Comparison of ENCODE assay signal across 25 mouse cellular contexts in genomic region chr1:124584620-124585019, GRCm38 (mm10).
DNase-seq lines count a peak whose midpoint lies in the region; ATAC-seq and TF ChIP-seq lines count a peak whose summit lies in the region.
"Had no signal": no experiment of that assay in that cellular context is flagged by ENCODE, and none has a peak within 500 bp of the region (broad histone marks: within the 10 kb centered on the region; RNA-seq: fewer than 3 reads in every experiment).

No protein-coding gene starts in this region.

- no peaks in the 10 kb centered on the region for H3K9me3 ChIP-seq in stomach, postnatal 0 days (ENCODE audit: control insufficient read depth, low read length)
- H3K9me3 ChIP-seq in hindbrain, embryonic 10.5 days, result no peaks in the 10 kb centered on the region

- no peaks in the 10 kb centered on the region for H3K27me3 ChIP-seq in C2C12 (ENCODE audit: control insufficient read depth, insufficient read depth, insufficient read length)
- H3K27me3 ChIP-seq in stomach, postnatal 0 days (ENCODE audit: control insufficient read depth, insufficient read depth, low read length), result no peaks in the 10 kb centered on the region
- no peaks in the 10 kb centered on the region for H3K27me3 ChIP-seq in hindbrain, embryonic 10.5 days (ENCODE audit: insufficient read depth, poor library complexity, severe bottlenecking)
- H3K27me3 ChIP-seq: CH12.LX, Patski had no signal

- H3K4me1 ChIP-seq in stomach, postnatal 0 days (replicated peaks; ENCODE audit: control insufficient read depth, insufficient read depth), result no peaks in the 10 kb centered on the region
- H3K4me1 ChIP-seq in hindbrain, embryonic 10.5 days (replicated peaks), result no peaks in the 10 kb centered on the region

- H3K4me3 ChIP-seq in C2C12 (ENCODE audit: insufficient read depth, poor library complexity, severe bottlenecking), result no peak overlapping the region
- H3K4me3 ChIP-seq in stomach, postnatal 0 days (ENCODE audit: low read depth, low read length), result no peak overlapping the region
- H3K4me3 ChIP-seq in hindbrain, embryonic 10.5 days, result no peak overlapping the region

- no peaks in the 10 kb centered on the region for H3K79me3 ChIP-seq in C2C12 (ENCODE audit: low read depth)

- H3K36me3 ChIP-seq in C2C12 (ENCODE audit: control insufficient read depth, insufficient read depth), result no peaks in the 10 kb centered on the region
- no peaks in the 10 kb centered on the region for H3K36me3 ChIP-seq in stomach, postnatal 0 days (ENCODE audit: control insufficient read depth, insufficient read depth, low read length)
- no peaks in the 10 kb centered on the region for H3K36me3 ChIP-seq in hindbrain, embryonic 10.5 days
- H3K36me3 ChIP-seq: G1E had no signal

- WGBS in stomach, postnatal 0 days, result 71% methylated on average over 1 of the region's 1 CpGs
- 86% methylated on average over 1 of the region's 1 CpGs for WGBS in hindbrain, embryonic 10.5 days

- H3ac ChIP-seq in C2C12 (ENCODE audit: control insufficient read depth, insufficient read length, low read depth), result no peak overlapping the region

- H3K9ac ChIP-seq in stomach, postnatal 0 days (ENCODE audit: low read length), result no peak overlapping the region

- peak; percentile 14 for DNase-seq in 416B (ENCODE audit: low read depth)
- peak; percentile 55 for DNase-seq in brain, adult 2 months (ENCODE audit: low read depth, low spot score)
- DNase-seq in stomach, postnatal 0 days (ENCODE audit: low spot score), result no peak
- DNase-seq in heart, postnatal 10 days, result no peak
- DNase-seq in layer of hippocampus, adult 18-20 months (ENCODE audit: low spot score in 2 of 2), result no peak
- no peak for DNase-seq in hindbrain, embryonic 10.5 days (ENCODE audit: low spot score)
- DNase-seq: adrenal gland, adult 2 months; adrenal gland, adult 8-10 months; adrenal gland, postnatal 10 days; adrenal gland, postnatal 14 days; adrenal gland, postnatal 25 days; adrenal gland, postnatal 36 days; B cell, adult 2 months; cerebellum, adult 11 months; cerebellum, adult 11-12 months; cerebellum, adult 18-20 months; cerebellum, adult 2 months; cerebellum, adult 8-10 months had no signal

- ATAC-seq in hematopoietic stem cell, adult 5-6 weeks (replicated peaks in 1 of 2; ENCODE audit: insufficient read depth in 1 of 2, low FRiP score in 2 of 2, low TSS enrichment in 1 of 2, low read depth in 1 of 2, poor library complexity in 2 of 2, severe bottlenecking in 2 of 2), result peak; percentile 36 to 65; a peak in 3 of 4 replicates
- no peak for ATAC-seq in stomach, postnatal 0 days (ENCODE audit: low FRiP score, low TSS enrichment)
- ATAC-seq: activated CD4-positive, CD25-positive, alpha-beta regulatory T cell, adult 4 months; CD4-positive, CD25-positive, alpha-beta regulatory T cell, adult 4 months; Patski had no signal

- H3K27ac ChIP-seq in stomach, postnatal 0 days (replicated peaks), result no peak overlapping the region
- H3K27ac ChIP-seq in hindbrain, embryonic 10.5 days, result no peak overlapping the region

- intact Hi-C loops in heart, postnatal 10 days (cut with DNase I), result no loop called here

- no peak for TF ChIP-seq EP300 in stomach, postnatal 0 days (optimal IDR thresholded peaks at IDR 0.05)

- no peak for TF ChIP-seq CTCF in C2C12 (IDR thresholded peaks at IDR 0.05; ENCODE audit: control insufficient read depth, insufficient read depth, insufficient read length)
- no peak for TF ChIP-seq CTCF in stomach, postnatal 0 days (IDR thresholded peaks at IDR 0.05; ENCODE audit: low read depth)

- no peak overlapping the region for H3K4me2 ChIP-seq in stomach, postnatal 0 days (replicated peaks; ENCODE audit: low read depth)

- no peaks in the 10 kb centered on the region for H3K79me2 ChIP-seq in C2C12 (ENCODE audit: control insufficient read depth, insufficient read depth)

TF ChIP-seq in C2C12, 6 proteins besides CTCF, POLR2A, EP300 and RAD21:
- no peak for TF ChIP-seq MYOG (IDR thresholded peaks at IDR 0.05; ENCODE audit: control insufficient read depth, extremely low read depth, insufficient read length)
- no peak for TF ChIP-seq USF1 (IDR thresholded peaks at IDR 0.05; ENCODE audit: low read depth)
- TF ChIP-seq CEBPB (IDR thresholded peaks at IDR 0.05; ENCODE audit: low read depth), result peak; percentile 8

Comparison
In these comparisons a context has a peak if more than half of its experiments do, and no peak if none do; other contexts are left out.
1. DNase-seq: peak in 416B (single experiment) and brain, adult 2 months (single experiment); none in stomach, postnatal 0 days (single experiment), heart, postnatal 10 days (0 of 2), layer of hippocampus, adult 18-20 months (0 of 2) and hindbrain, embryonic 10.5 days (single experiment).